In genomic region chr15:78995916-78996315, GRCm38 (mm10) we compare ENCODE assay signal across 22 mouse cellular contexts. TPM values are rescaled to one million over a fixed set of nuclear protein-coding genes. Genes with fewer than 3 reads are reported as not detected.
DNase-seq lines count a peak whose midpoint lies in the region; ATAC-seq and TF ChIP-seq lines count a peak whose summit lies in the region.
"Had no signal": no experiment of that assay in that cellular context is flagged by ENCODE, and none has a peak within 500 bp of the region (broad histone marks: within the 10 kb centered on the region; RNA-seq: fewer than 3 reads in every experiment).

No protein-coding gene starts in this region.

- no peak for TF ChIP-seq RAD21 in CH12.LX (IDR thresholded peaks at IDR 0.05; ENCODE audit: low read depth, low read length)

- dilution Hi-C loops in CH12.LX (cut with MboI; ENCODE audit: extremely low pct_ligation_motif_present, extremely low pct_unique_long_range_greater_than_20kb, low sequenced_read_pairs): no loop called here

- no peak overlapping the region for H3K4me3 ChIP-seq in CH12.LX (replicated peaks in 1 of 3; ENCODE audit: low read depth in 2 of 3, low read length in 2 of 3, poor library complexity in 1 of 3)
- no peak overlapping the region for H3K4me3 ChIP-seq in liver, embryonic 13.5 days (replicated peaks)
- H3K4me3 ChIP-seq: embryonic facial prominence, embryonic 13.5 days; forebrain, embryonic 12.5 days; heart, embryonic 10.5 days; hindbrain, embryonic 12.5 days had no signal

- H3K9ac ChIP-seq in CH12.LX (ENCODE audit: insufficient read depth, low read depth): no peak overlapping the region
- H3K9ac ChIP-seq in liver, embryonic 13.5 days: no peak overlapping the region
- H3K9ac ChIP-seq: embryonic facial prominence, embryonic 13.5 days; forebrain, embryonic 12.5 days; hindbrain, embryonic 12.5 days had no signal

- H3K27me3 ChIP-seq in CH12.LX (replicated peaks): no peaks in the 10 kb centered on the region
- H3K27me3 ChIP-seq in liver, embryonic 13.5 days: no peaks in the 10 kb centered on the region
- H3K27me3 ChIP-seq: embryonic facial prominence, embryonic 13.5 days; forebrain, embryonic 12.5 days; hindbrain, embryonic 12.5 days had no signal

- 44% methylated on average over 4 of the region's 4 CpGs for WGBS in liver, embryonic 13.5 days (ENCODE audit: insufficient replicate concordance)

- H3K9me3 ChIP-seq in CH12.LX (replicated peaks; ENCODE audit: low read length): no peaks in the 10 kb centered on the region
- no peaks in the 10 kb centered on the region for H3K9me3 ChIP-seq in liver, embryonic 13.5 days (replicated peaks)
- H3K9me3 ChIP-seq: embryonic facial prominence, embryonic 13.5 days; forebrain, embryonic 12.5 days; heart, embryonic 10.5 days; hindbrain, embryonic 12.5 days had no signal

- peaks cover 64 to 81% of the 10 kb centered on the region in 2 experiments for H3K36me3 ChIP-seq in CH12.LX (replicated peaks in 1 of 2; ENCODE audit: control insufficient read depth in 1 of 2, insufficient read depth in 1 of 2, low read length in 1 of 2)
- H3K36me3 ChIP-seq in liver, embryonic 13.5 days: peaks cover 69% of the 10 kb centered on the region

- H3K27ac ChIP-seq in CH12.LX (ENCODE audit: insufficient read depth, low read depth): 0 out of 2 replicates have a peak overlapping the region, but pooled peaks have one; percentile 6
- no peak overlapping the region for H3K27ac ChIP-seq in liver, embryonic 13.5 days
- H3K27ac ChIP-seq: embryonic facial prominence, embryonic 13.5 days; forebrain, embryonic 12.5 days; heart, embryonic 10.5 days; hindbrain, embryonic 12.5 days had no signal

- H3K4me2 ChIP-seq in CH12.LX (ENCODE audit: insufficient read depth, low read depth, poor library complexity, severe bottlenecking): no peak overlapping the region
- no peak overlapping the region for H3K4me2 ChIP-seq in liver, embryonic 13.5 days
- H3K4me2 ChIP-seq: embryonic facial prominence, embryonic 13.5 days; forebrain, embryonic 12.5 days; hindbrain, embryonic 12.5 days had no signal

- no peak for TF ChIP-seq CTCF in CH12.LX (conservative IDR thresholded peaks at IDR 0.05 in 1 of 2, IDR thresholded peaks at IDR 0.05 in 1 of 2; ENCODE audit: low read depth in 2 of 2, low read length in 2 of 2)

- TF ChIP-seq EP300 in CH12.LX (IDR thresholded peaks at IDR 0.05; ENCODE audit: low read length): no peak

- DNase-seq in kidney, adult 11 months: peak; percentile 30
- DNase-seq in kidney, postnatal 4 days: no peak
- peak; percentile 14 for DNase-seq in CH12.LX (ENCODE audit: extremely low read depth)
- DNase-seq in liver, embryonic 13.5 days: no peak
- DNase-seq in cerebellum, adult 9-11 months: no peak
- DNase-seq in right cerebral cortex, postnatal 14 days: no peak
- DNase-seq: adrenal gland, postnatal 14 days; cerebellum, adult 8-10 months; cerebellum, postnatal 25 days; gastrocnemius, postnatal 10 days; heart, adult 18-20 months; heart, postnatal 10 days; heart, postnatal 4 days had no signal

- ATAC-seq in liver, embryonic 13.5 days (ENCODE audit: low read depth): peak; percentile 54
- ATAC-seq in megakaryocyte progenitor cell, adult 5-6 weeks (replicated peaks; ENCODE audit: poor library complexity): 0 out of 2 replicates have a peak, but pooled peaks have one; percentile 17
- ATAC-seq: CD4-positive, CD25-positive, alpha-beta regulatory T cell, adult 4 months; forebrain, embryonic 16.5 days had no signal

- H3K4me1 ChIP-seq in CH12.LX (ENCODE audit: control insufficient read depth in 1 of 2, insufficient read depth in 2 of 2): peaks cover 20 to 64% of the 10 kb centered on the region in 2 experiments
- peaks cover 15% of the 10 kb centered on the region for H3K4me1 ChIP-seq in liver, embryonic 13.5 days (replicated peaks)
- H3K4me1 ChIP-seq: forebrain, embryonic 12.5 days; hindbrain, embryonic 12.5 days had no signal

- in situ Hi-C loops in CH12.LX (cut with MboI; ENCODE audit: low pct_ligation_motif_present, low pct_unique_long_range_greater_than_20kb, low sequenced_read_pairs): no loop called here

- H3K79me2 ChIP-seq in CH12.LX (replicated peaks; ENCODE audit: control insufficient read depth, extremely low read depth, insufficient read depth, poor library complexity, severe bottlenecking): no peaks in the 10 kb centered on the region

- no peak for TF ChIP-seq POLR2A in CH12.LX (IDR thresholded peaks at IDR 0.05; ENCODE audit: low read depth, low read length)

TF ChIP-seq in CH12.LX, 34 proteins besides CTCF, POLR2A, EP300 and RAD21:
- TF ChIP-seq SMC3 (IDR thresholded peaks at IDR 0.05; ENCODE audit: low read depth, low read length) (no peak), ZMIZ1 (IDR thresholded peaks at IDR 0.05; ENCODE audit: low read depth, low read length) (no peak), ZC3H11A (IDR thresholded peaks at IDR 0.05; ENCODE audit: low read depth, low read length) (no peak), RCOR1 (conservative IDR thresholded peaks at IDR 0.05; ENCODE audit: low read depth, low read length) (no peak), PAX5 (IDR thresholded peaks at IDR 0.05; ENCODE audit: low read length) (no peak), UBTF (IDR thresholded peaks at IDR 0.05; ENCODE audit: low read depth, low read length) (no peak), NELFE (IDR thresholded peaks at IDR 0.05; ENCODE audit: low read depth, low read length) (no peak), MXI1 (IDR thresholded peaks at IDR 0.05; ENCODE audit: low read depth, low read length) (no peak), TBP (conservative IDR thresholded peaks at IDR 0.05; ENCODE audit: low read depth, low read length) (no peak), NRF1 (IDR thresholded peaks at IDR 0.05; ENCODE audit: low read depth, low read length) (no peak)

RNA-seq across cellular contexts. Expression of gene H1f0, which starts 32.3 kb away (rescaled TPM):
- total RNA-seq in CH12.LX (2012; rRNA removed) (70.6 and 100 TPM in 2 replicates), CH12.LX (2014; rRNA removed) (15.9 TPM in 2 replicates)
- polyA plus RNA-seq in CH12.LX (2012; ENCODE audit: insufficient read length, low read depth): 11.9 and 12.5 TPM in 2 replicates
- 85.3 and 101 TPM in 2 replicates for polyA plus RNA-seq in liver, embryonic 13.5 days (2015; fragmentation: Nextera tagmentation; extraction: Ambion mirVana)
- total RNA-seq in megakaryocyte progenitor cell, adult 5-6 weeks (2015): 11.1 and 14.5 TPM in 2 replicates
- 24.3 and 29.0 TPM in 2 replicates for total RNA-seq in megakaryocyte progenitor cell, adult 5-6 weeks (2017)

RNA-seq across cellular contexts. Expression of gene Galr3, which starts 45.8 kb away (rescaled TPM):
- 1.6 TPM in 2 replicates for total RNA-seq in CH12.LX (2012; rRNA removed)
- total RNA-seq in CH12.LX (2014; rRNA removed): 0.70 and 0.90 TPM in 2 replicates
- polyA plus RNA-seq in CH12.LX (2012; ENCODE audit: insufficient read length, low read depth): 0.75 and 1.2 TPM in 2 replicates
- 0.13 and 0.20 TPM in 2 replicates for polyA plus RNA-seq in liver, embryonic 13.5 days (2015; fragmentation: Nextera tagmentation; extraction: Ambion mirVana)
- 0.15 and 0.69 TPM in 2 replicates for total RNA-seq in megakaryocyte progenitor cell, adult 5-6 weeks (2015)
- 0.29 and 0.91 TPM in 2 replicates for total RNA-seq in megakaryocyte progenitor cell, adult 5-6 weeks (2017)
- total RNA-seq: gastrocnemius, postnatal 4 days; heart, adult 18-20 months; heart, postnatal 10 days; heart, postnatal 4 days had no signal
- polyA plus RNA-seq: CD4-positive, CD25-positive, alpha-beta regulatory T cell, adult 4 months; embryonic facial prominence, embryonic 13.5 days; forebrain, embryonic 12.5 days; forebrain, embryonic 16.5 days; heart, embryonic 14.5 days; hindbrain, embryonic 12.5 days had no signal

RNA-seq across cellular contexts. Expression of gene Triobp, which starts 48.4 kb away (rescaled TPM):
- 26.3 and 31.0 TPM in 2 replicates for total RNA-seq in CH12.LX (2012; rRNA removed)
- total RNA-seq in CH12.LX (2014; rRNA removed): 10.9 and 11.5 TPM in 2 replicates
- polyA plus RNA-seq in CH12.LX (2012; ENCODE audit: insufficient read length, low read depth): 25.5 and 27.3 TPM in 2 replicates
- 12.9 and 18.8 TPM in 2 replicates for polyA plus RNA-seq in liver, embryonic 13.5 days (2015; fragmentation: Nextera tagmentation; extraction: Ambion mirVana)
- 66.0 and 71.4 TPM in 2 replicates for total RNA-seq in megakaryocyte progenitor cell, adult 5-6 weeks (2015)
- total RNA-seq in megakaryocyte progenitor cell, adult 5-6 weeks (2017): 20.7 and 26.0 TPM in 2 replicates

Comparison
In these comparisons a context has a peak if more than half of its experiments do, and no peak if none do; other contexts are left out.
1. DNase-seq: peak in kidney, adult 11 months (single experiment) and CH12.LX (single experiment); none in kidney, postnatal 4 days (0 of 2), liver, embryonic 13.5 days (single experiment), cerebellum, adult 9-11 months (single experiment) and right cerebral cortex, postnatal 14 days (single experiment).